26 mouse cellular contexts compared by ENCODE assay signal in genomic region chr8:117060306-117060705, GRCm38 (mm10). TPM values are rescaled to one million over a fixed set of nuclear protein-coding genes. Genes with fewer than 3 reads are reported as not detected.
A peak's percentile ranks its signal among the peaks of the same experiment; 100 is the strongest.
DNase-seq lines count a peak whose midpoint lies in the region; ATAC-seq and TF ChIP-seq lines count a peak whose summit lies in the region.
"Had no signal": no experiment of that assay in that cellular context is flagged by ENCODE, and none has a peak within 500 bp of the region (broad histone marks: within the 10 kb centered on the region; RNA-seq: fewer than 3 reads in every experiment).

No protein-coding gene starts in this region.

- WGBS in liver, embryonic 14.5 days (ENCODE audit: insufficient replicate concordance), result 64% methylated on average over 13 of the region's 13 CpGs
- 73% methylated on average over 13 of the region's 13 CpGs for WGBS in liver, embryonic 12.5 days (ENCODE audit: insufficient replicate concordance)
- 70% methylated on average over 13 of the region's 13 CpGs for WGBS in liver, postnatal 0 days (ENCODE audit: insufficient replicate concordance)
- WGBS in forebrain, embryonic 13.5 days, result 80% methylated on average over 13 of the region's 13 CpGs

- no peak overlapping the region for H3K27ac ChIP-seq in liver, embryonic 14.5 days
- H3K27ac ChIP-seq in liver, embryonic 12.5 days, result no peak overlapping the region
- no peak overlapping the region for H3K27ac ChIP-seq in liver, postnatal 0 days (ENCODE audit: low read depth)
- no peak overlapping the region for H3K27ac ChIP-seq in forebrain, embryonic 13.5 days
- H3K27ac ChIP-seq: forebrain, embryonic 12.5 days; heart, adult 2 months; limb, embryonic 12.5 days; neural tube, embryonic 15.5 days had no signal

- no peak overlapping the region for H3K4me3 ChIP-seq in liver, embryonic 14.5 days (ENCODE audit: insufficient read depth in 1 of 2, low read depth in 2 of 2, low read length in 2 of 2)
- H3K4me3 ChIP-seq in liver, embryonic 12.5 days, result no peak overlapping the region
- no peak overlapping the region for H3K4me3 ChIP-seq in liver, postnatal 0 days (ENCODE audit: low read depth, low read length)
- H3K4me3 ChIP-seq in forebrain, embryonic 13.5 days, result no peak overlapping the region
- H3K4me3 ChIP-seq: forebrain, embryonic 12.5 days; heart, adult 2 months; limb, embryonic 12.5 days; megakaryocyte, embryonic 14.5 days; neural tube, embryonic 15.5 days had no signal

- no peak for ATAC-seq in liver, embryonic 14.5 days (ENCODE audit: insufficient read depth)
- no peak for ATAC-seq in liver, embryonic 12.5 days
- ATAC-seq in liver, postnatal 0 days, result no peak
- ATAC-seq in forebrain, embryonic 13.5 days, result no peak
- ATAC-seq: hindbrain, embryonic 16.5 days; midbrain, embryonic 16.5 days had no signal

- TF ChIP-seq EP300 in liver, embryonic 14.5 days (IDR thresholded peaks at IDR 0.05; ENCODE audit: low read depth), result no peak
- no peak for TF ChIP-seq EP300 in liver, postnatal 0 days (IDR thresholded peaks at IDR 0.05; ENCODE audit: low read depth)

- DNase-seq in cerebellum, postnatal 10 days, result peak; percentile 24 to 36
- no peak for DNase-seq in cerebellum, postnatal 14 days
- DNase-seq in liver, embryonic 14.5 days (ENCODE audit: low read depth in 3 of 3, low spot score in 3 of 3), result no peak
- peak; percentile 19 for DNase-seq in kidney, adult 9 months
- DNase-seq in liver, postnatal 0 days, result no peak
- DNase-seq in lung, postnatal 36 days, result no peak
- DNase-seq: cerebellum, adult 2 months; gastrocnemius, postnatal 14 days; heart, adult 2 months; heart, postnatal 4 days; layer of hippocampus, adult 9-11 months; lung, postnatal 10 days; right cerebral cortex, postnatal 4 days; thymus, postnatal 25 days had no signal

- peaks cover 0 to 1% of the 10 kb centered on the region in 2 experiments; a peak in 2 of 4 replicates for H3K4me1 ChIP-seq in liver, embryonic 14.5 days (replicated peaks; ENCODE audit: control insufficient read depth in 2 of 2, insufficient read depth in 2 of 2, low read length in 1 of 2)
- peaks cover 4% of the 10 kb centered on the region; the same call in 1 of the 2 replicates for H3K4me1 ChIP-seq in liver, embryonic 12.5 days
- no peaks in the 10 kb centered on the region; the same call in 1 of the 2 replicates for H3K4me1 ChIP-seq in liver, postnatal 0 days (ENCODE audit: insufficient read depth)
- no peaks in the 10 kb centered on the region for H3K4me1 ChIP-seq in forebrain, embryonic 13.5 days
- H3K4me1 ChIP-seq: limb, embryonic 12.5 days; neural tube, embryonic 15.5 days had no signal

- no peak overlapping the region for H3K9ac ChIP-seq in liver, embryonic 14.5 days (replicated peaks)
- H3K9ac ChIP-seq in liver, embryonic 12.5 days, result no peak overlapping the region
- no peak overlapping the region for H3K9ac ChIP-seq in liver, postnatal 0 days (replicated peaks)
- H3K9ac ChIP-seq in forebrain, embryonic 13.5 days, result no peak overlapping the region
- H3K9ac ChIP-seq: forebrain, embryonic 12.5 days; limb, embryonic 12.5 days; neural tube, embryonic 15.5 days had no signal

- no peaks in the 10 kb centered on the region for H3K36me3 ChIP-seq in liver, embryonic 14.5 days (replicated peaks; ENCODE audit: control insufficient read depth, insufficient read depth, low read depth)
- no peaks in the 10 kb centered on the region for H3K36me3 ChIP-seq in liver, embryonic 12.5 days
- no peaks in the 10 kb centered on the region for H3K36me3 ChIP-seq in liver, postnatal 0 days (replicated peaks; ENCODE audit: insufficient read depth, low read length)
- H3K36me3 ChIP-seq in forebrain, embryonic 13.5 days (ENCODE audit: poor library complexity, severe bottlenecking), result no peaks in the 10 kb centered on the region
- H3K36me3 ChIP-seq: forebrain, embryonic 12.5 days; limb, embryonic 12.5 days; neural tube, embryonic 15.5 days had no signal

- no peaks in the 10 kb centered on the region for H3K9me3 ChIP-seq in liver, embryonic 14.5 days (ENCODE audit: control insufficient read depth, low read length)
- no peaks in the 10 kb centered on the region; the same call in 1 of the 2 replicates for H3K9me3 ChIP-seq in liver, embryonic 12.5 days (replicated peaks)
- H3K9me3 ChIP-seq in liver, postnatal 0 days (ENCODE audit: low read length), result no peaks in the 10 kb centered on the region
- peaks cover 4% of the 10 kb centered on the region for H3K9me3 ChIP-seq in forebrain, embryonic 13.5 days (replicated peaks)
- H3K9me3 ChIP-seq: neural tube, embryonic 15.5 days had no signal

- no peak overlapping the region for H3K4me2 ChIP-seq in liver, embryonic 14.5 days (ENCODE audit: low read depth)
- no peak overlapping the region for H3K4me2 ChIP-seq in liver, embryonic 12.5 days
- H3K4me2 ChIP-seq in liver, postnatal 0 days (ENCODE audit: low read depth, low read length), result no peak overlapping the region
- H3K4me2 ChIP-seq in forebrain, embryonic 13.5 days, result no peak overlapping the region
- H3K4me2 ChIP-seq: forebrain, embryonic 12.5 days; limb, embryonic 12.5 days; neural tube, embryonic 15.5 days had no signal

- H3K27me3 ChIP-seq in liver, embryonic 14.5 days (ENCODE audit: control insufficient read depth, insufficient read depth, low read length), result no peaks in the 10 kb centered on the region
- peaks cover 17% of the 10 kb centered on the region; the same call in 1 of the 2 replicates for H3K27me3 ChIP-seq in liver, embryonic 12.5 days (replicated peaks)
- no peaks in the 10 kb centered on the region for H3K27me3 ChIP-seq in liver, postnatal 0 days (ENCODE audit: insufficient read depth, low read length)
- no peaks in the 10 kb centered on the region for H3K27me3 ChIP-seq in forebrain, embryonic 13.5 days
- H3K27me3 ChIP-seq: limb, embryonic 12.5 days; neural tube, embryonic 15.5 days had no signal

- peak; percentile 31; the same call in 1 of the 2 replicates for TF ChIP-seq CTCF in liver, embryonic 14.5 days (IDR thresholded peaks at IDR 0.05; ENCODE audit: low read depth)
- TF ChIP-seq CTCF in liver, postnatal 0 days (IDR thresholded peaks at IDR 0.05; ENCODE audit: low read depth), result peak; percentile 24; the same call in 1 of the 2 replicates

RNA-seq across cellular contexts. Expression of gene Pkd1l2, which starts 21.9 kb away (rescaled TPM):
- polyA plus RNA-seq in liver, embryonic 14.5 days (2012; rRNA removed), result not detected in 2 replicates
- polyA plus RNA-seq in liver, embryonic 14.5 days (2014; fragmentation: Nextera tagmentation; extraction: Ambion mirVana), result not detected in 2 replicates
- 0.01 and 0.02 TPM in 2 replicates for polyA plus RNA-seq in liver, embryonic 12.5 days (2016; fragmentation: Nextera tagmentation; extraction: Ambion mirVana)
- 0.06 TPM in 1 of 2 replicates, not detected in the other for polyA plus RNA-seq in liver, postnatal 0 days (2015; fragmentation: Nextera tagmentation; extraction: Ambion mirVana)
- polyA plus RNA-seq in forebrain, embryonic 13.5 days (2015; fragmentation: Nextera tagmentation; extraction: Ambion mirVana), result 0.04 TPM in 1 of 2 replicates, not detected in the other
- polyA plus RNA-seq: embryonic facial prominence, embryonic 11.5 days; forebrain, embryonic 12.5 days; heart, adult 2 months; limb, embryonic 12.5 days; liver, embryonic 16.5 days; midbrain, embryonic 16.5 days had no signal

RNA-seq across cellular contexts. Expression of gene Bco1, which starts 35.3 kb away (rescaled TPM):
- polyA plus RNA-seq in liver, embryonic 14.5 days (2012; rRNA removed), result 4.3 and 5.2 TPM in 2 replicates
- polyA plus RNA-seq in liver, embryonic 14.5 days (2014; fragmentation: Nextera tagmentation; extraction: Ambion mirVana), result 3.2 and 4.3 TPM in 2 replicates
- 10.3 and 10.8 TPM in 2 replicates for polyA plus RNA-seq in liver, embryonic 12.5 days (2016; fragmentation: Nextera tagmentation; extraction: Ambion mirVana)
- 6.6 and 8.1 TPM in 2 replicates for polyA plus RNA-seq in liver, postnatal 0 days (2015; fragmentation: Nextera tagmentation; extraction: Ambion mirVana)
- not detected in 2 replicates for polyA plus RNA-seq in forebrain, embryonic 13.5 days (2015; fragmentation: Nextera tagmentation; extraction: Ambion mirVana)
- polyA plus RNA-seq: cortical plate, adult 2 months; heart, embryonic 14.5 days had no signal

Comparison
In these comparisons a context has a peak if more than half of its experiments do, and no peak if none do; other contexts are left out.
1. DNase-seq: peak in cerebellum, postnatal 10 days (2 of 2) and kidney, adult 9 months (single experiment); none in cerebellum, postnatal 14 days (0 of 2), liver, embryonic 14.5 days (0 of 3), liver, postnatal 0 days (single experiment) and lung, postnatal 36 days (single experiment).